Mouse (Mus musculus) liver, embryonic 14.5 days (tissue): Measurements from ENCODE around the gene Ccdc42.

Experiments used
- CTCF ChIP-seq: IDR thresholded peaks from 2 replicates; pipeline ENCODE4 v1.5.1; 2016; ENCODE audit warnings: antibody characterized with exemption, low read depth, control low read depth
- EP300 ChIP-seq: IDR thresholded peaks from 2 replicates; pipeline ENCODE4 v1.6.1; 2016; ENCODE audit warnings: antibody characterized with exemption, low read depth

- TF ChIP-seq CTCF: no peak
- TF ChIP-seq EP300: no peak
Measured at GRCm38 (mm10) chr11:68601486-68601991, 14.7 kb downstream of the Ccdc42 start.
